Mouse (Mus musculus): ENCODE measurements around the gene 9430015G10Rik.
"Not testable (repeated sequence)": the region's sequence is repeated elsewhere in the genome, so short reads cannot be mapped to it uniquely, and the experiment has no call there.

The 9430015G10Rik gene

DNA sequence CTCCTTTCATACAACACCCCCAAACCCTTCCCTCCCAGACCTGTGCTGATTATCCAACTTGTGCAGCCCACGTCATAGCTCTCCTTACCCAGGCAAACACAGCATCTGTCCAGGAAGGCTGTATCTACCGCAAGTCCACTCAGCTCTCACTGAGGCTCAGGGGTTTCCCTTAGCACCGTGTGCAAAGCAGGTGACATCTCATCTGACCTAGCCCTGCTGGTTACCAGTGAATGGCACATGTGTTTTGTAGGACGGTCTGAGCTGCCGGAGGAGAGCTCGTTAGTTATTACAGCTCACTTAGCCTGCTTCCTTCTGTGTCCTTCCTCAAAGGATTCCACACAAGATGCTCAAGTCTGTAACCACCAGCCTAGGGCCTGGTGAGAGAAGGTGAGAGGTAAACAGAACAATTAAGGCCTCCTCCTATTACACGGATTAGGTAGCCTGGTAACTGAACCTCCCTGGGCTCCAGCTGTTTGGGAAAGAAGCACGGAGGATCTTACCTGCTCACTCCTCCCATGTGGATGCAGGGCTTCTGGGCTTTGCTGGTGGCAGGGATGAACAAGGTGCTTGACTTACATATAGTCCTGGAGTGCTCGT, 11.9 kb upstream of the 9430015G10Rik start:
- no peak for DNase-seq (ENCODE audit: low spot score in 2 of 2)

- no peak for DNase-seq (ENCODE audit: low spot score in 2 of 2)
Observed at GRCm38 (mm10) chr4:156099427-156099826, 10.4 kb upstream of the 9430015G10Rik start.

DNA sequence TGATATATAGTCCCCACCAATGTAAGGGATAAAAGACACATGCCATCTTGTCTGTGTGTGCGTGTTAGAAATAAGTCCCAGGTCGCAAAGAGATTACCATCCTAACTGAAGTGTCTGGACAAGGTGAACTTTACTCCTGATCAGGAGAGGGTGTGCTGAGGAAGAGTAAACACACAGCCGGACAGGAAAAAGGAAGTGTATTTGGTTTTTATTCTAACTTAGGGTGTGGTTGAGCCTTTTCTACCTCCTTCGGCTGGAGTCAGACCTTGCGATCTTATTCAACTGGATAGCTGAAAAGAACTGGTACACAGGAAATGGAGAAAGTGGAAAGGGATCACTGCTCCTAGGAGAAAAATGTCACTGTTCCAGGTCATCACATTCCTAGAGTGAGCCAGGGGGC, 9.3 kb upstream of the 9430015G10Rik start:
- DNase-seq (ENCODE audit: low spot score in 2 of 2), result no peak

- no peak for DNase-seq (ENCODE audit: low spot score in 2 of 2)
Observed at GRCm38 (mm10) chr4:156101481-156101903, 8.3 kb upstream of the 9430015G10Rik start.

DNA sequence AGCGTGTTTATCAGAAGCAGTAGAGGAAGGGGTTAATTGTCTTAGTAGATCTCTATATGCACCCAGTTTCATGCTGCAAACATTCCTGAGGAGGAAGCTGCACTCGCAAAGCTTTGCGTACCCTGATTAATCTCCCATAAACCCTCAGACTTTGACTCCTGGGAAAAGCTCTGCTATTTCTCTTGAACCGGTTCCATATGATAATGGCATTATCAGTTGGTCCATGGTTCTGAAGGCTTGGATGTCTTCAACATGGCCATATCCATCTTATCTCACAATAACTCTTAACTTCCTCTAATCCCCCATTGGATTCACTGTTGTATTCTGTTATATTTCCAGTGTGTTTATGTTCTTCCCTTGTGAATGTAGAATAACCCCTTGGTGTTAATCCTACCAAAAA, 6.4 kb upstream of the 9430015G10Rik start:
- no peak for DNase-seq (ENCODE audit: low spot score in 2 of 2)

- DNase-seq (ENCODE audit: low spot score in 2 of 2), result no peak
Observed at GRCm38 (mm10) chr4:156108606-156109546, 906 bp upstream of the 9430015G10Rik start.

GRCm38 (mm10) chr4:156124077-156124476, 14.3 kb downstream of the 9430015G10Rik start:
- DNase-seq (ENCODE audit: low spot score in 2 of 2), result no peak

DNA sequence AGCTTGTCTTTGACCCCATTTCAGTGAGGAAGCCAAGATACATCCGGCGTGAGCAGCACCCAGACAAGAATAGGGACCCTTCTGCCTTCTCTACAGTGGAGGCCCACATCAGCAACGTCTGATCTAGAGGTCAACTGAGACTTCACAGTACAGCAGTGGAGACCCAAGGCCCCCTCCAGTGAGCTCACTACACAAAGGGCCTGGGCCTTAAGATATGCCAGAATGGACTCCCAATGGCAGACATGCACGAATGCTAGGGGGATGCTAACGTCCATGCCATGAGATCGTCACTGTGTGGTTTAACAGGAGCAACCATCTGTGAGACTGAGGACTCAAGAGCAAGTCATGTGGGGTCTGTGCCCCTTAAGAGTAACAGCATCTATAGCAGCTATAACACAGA, 15.6 kb downstream of the 9430015G10Rik start:
- DNase-seq (ENCODE audit: low spot score in 2 of 2), result no peak

DNA sequence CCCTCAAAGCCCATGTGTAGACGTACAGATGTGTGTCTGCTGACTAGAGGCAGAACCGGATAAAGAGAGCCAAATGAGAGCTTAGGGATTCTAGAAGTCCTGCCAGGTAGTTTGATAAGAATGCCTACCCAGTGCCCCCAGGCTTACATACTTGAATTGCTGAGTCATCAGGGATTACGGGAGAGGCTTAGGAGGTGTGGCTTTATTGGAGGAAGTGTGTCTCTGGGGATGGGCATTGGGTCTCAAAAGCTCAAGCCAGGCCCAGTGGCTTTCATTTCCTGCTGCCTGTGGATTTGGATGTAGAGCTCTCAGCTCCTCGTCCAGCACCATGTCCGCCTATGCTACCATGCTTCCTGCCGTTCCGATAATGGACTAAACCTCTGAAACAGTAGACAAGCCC, 17.1 kb downstream of the 9430015G10Rik start:
- DNase-seq (ENCODE audit: low spot score in 2 of 2), result no peak

GRCm38 (mm10) chr4:156128746-156129145, 19.0 kb downstream of the 9430015G10Rik start:
- DNase-seq (ENCODE audit: low spot score in 2 of 2), result no peak

- no peak for DNase-seq (ENCODE audit: low spot score in 2 of 2)
Observed at GRCm38 (mm10) chr4:156130436-156130835, 20.7 kb downstream of the 9430015G10Rik start, which contains the start of gene Rnf223. Gene Rnf223, plus strand, starts transcription at chr4:156130513.

GRCm38 (mm10) chr4:156130940-156131339, 21.2 kb downstream of the 9430015G10Rik start:
- DNase-seq (ENCODE audit: low spot score in 2 of 2), result no peak

GRCm38 (mm10) chr4:156133334-156133733, 23.6 kb downstream of the 9430015G10Rik start:
- DNase-seq (ENCODE audit: low spot score in 2 of 2), result no peak

DNA sequence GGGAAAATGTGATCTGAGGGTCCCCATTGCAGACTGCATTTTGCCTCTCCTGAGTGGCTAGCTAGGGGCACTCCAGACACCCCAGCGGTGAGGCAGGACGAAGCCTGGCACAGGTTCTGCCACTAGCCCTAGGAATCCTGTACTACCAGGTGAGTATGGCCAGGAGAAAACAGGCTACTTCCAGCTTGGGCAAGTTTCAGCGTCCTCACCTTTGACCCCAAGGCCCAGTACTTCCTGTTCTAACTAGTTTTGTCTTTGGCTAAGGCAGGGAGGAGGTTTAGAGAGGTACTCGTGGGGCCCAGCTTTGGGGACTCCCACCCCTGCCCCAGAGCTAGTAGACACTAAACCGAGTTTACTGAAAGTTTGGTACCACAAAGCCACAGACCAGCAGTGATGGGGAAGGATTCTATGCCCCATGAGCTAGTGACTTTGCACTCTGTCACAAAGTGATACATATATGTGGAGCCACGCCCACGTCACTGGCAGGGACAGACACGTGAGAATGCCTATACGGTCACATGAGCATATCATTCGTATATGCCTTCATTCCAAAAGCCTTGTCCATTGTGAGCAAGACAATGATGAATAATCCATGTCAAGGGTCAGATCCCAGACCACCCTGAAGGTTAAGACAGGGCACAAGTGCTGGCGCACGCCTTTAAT, 24.3 kb downstream of the 9430015G10Rik start:
- no peak for DNase-seq (ENCODE audit: low spot score in 2 of 2)

- no peak for DNase-seq (ENCODE audit: low spot score in 2 of 2)
Observed at GRCm38 (mm10) chr4:156135112-156135511, 25.3 kb downstream of the 9430015G10Rik start.

- no peak for DNase-seq (ENCODE audit: low spot score in 2 of 2)
Observed at GRCm38 (mm10) chr4:156135801-156136200, 26.0 kb downstream of the 9430015G10Rik start.

GRCm38 (mm10) chr4:156136285-156137100, 26.7 kb downstream of the 9430015G10Rik start:
- DNase-seq (ENCODE audit: low spot score in 2 of 2), result no peak

GRCm38 (mm10) chr4:156150887-156151286, 41.1 kb downstream of the 9430015G10Rik start:
- DNase-seq (ENCODE audit: low spot score in 2 of 2), result not testable (repeated sequence)

DNA sequence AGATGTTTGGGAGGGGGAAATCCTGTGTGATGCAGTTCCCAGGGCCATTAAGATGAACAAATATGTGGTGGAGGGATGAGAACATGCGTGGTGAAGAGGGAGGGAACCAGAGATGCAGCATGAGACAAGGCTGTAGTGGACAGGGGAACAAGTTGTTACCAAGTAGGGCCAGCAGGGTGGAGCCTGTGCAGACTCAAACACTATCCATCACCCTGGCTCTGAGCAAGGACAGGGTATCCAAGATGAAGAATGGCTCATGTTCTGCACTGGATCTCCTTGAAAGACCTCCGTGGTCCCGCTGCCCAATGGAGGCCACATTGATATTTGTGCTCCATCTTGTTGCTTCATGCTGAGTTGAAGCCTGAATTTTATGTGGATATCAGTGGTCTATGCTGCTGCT, 45.0 kb downstream of the 9430015G10Rik start:
- DNase-seq (ENCODE audit: low spot score in 2 of 2), result no peak

- no peak for DNase-seq (ENCODE audit: low spot score in 2 of 2)
Observed at GRCm38 (mm10) chr4:156166477-156166876, 56.7 kb downstream of the 9430015G10Rik start.

- no peak for DNase-seq (ENCODE audit: low spot score in 2 of 2)
Observed at GRCm38 (mm10) chr4:156168611-156169010, 58.8 kb downstream of the 9430015G10Rik start.

All from frontal cortex, postnatal 14 days (tissue).